Mouse (Mus musculus) hindbrain, embryonic 14.5 days (tissue): ENCODE measurements at regions not wholly inside any gene's neighbourhood (a gene's known extent, or its start where the extent isn't known, plus 50 kb on each side); places are given as distances from the start of the nearest gene placed in this dataset.

Source experiments
- ATAC-seq: fragments of 200-750 bp; cut with Nextera tagmentation; 2 replicates; pipeline ENCODE4 v1.8.0; 2017; ENCODE audit warnings: moderate number of reproducible peaks, mild to moderate bottlenecking, moderate TSS enrichment, moderate library complexity; ENCODE audit not compliant: low FRiP score
- DNase-seq: peaks from one replicate; pipeline ENCODE4 v3.0.0-alpha.2; 2015; ENCODE audit warnings: low spot score
- H3K27ac ChIP-seq: fragments of 300-500 bp; sonication (generic); 2 replicates; pipeline ENCODE4 v1.5.1; 2014; ENCODE audit warnings: mild to moderate bottlenecking, moderate library complexity
- H3K27me3 ChIP-seq: fragments of 300-500 bp; sonication (generic); 2 replicates; pipeline ENCODE4 v1.6.1; 2014; ENCODE audit warnings: mild to moderate bottlenecking, low read length, mixed read lengths; ENCODE audit not compliant: control insufficient read depth, insufficient read depth
- H3K36me3 ChIP-seq: fragments of 300-500 bp; sonication (generic); replicated peaks from 2 replicates; pipeline ENCODE4 v1.6.1; 2014; ENCODE audit not compliant: control insufficient read depth, insufficient read depth
- H3K4me1 ChIP-seq: fragments of 300-500 bp; sonication (generic); replicated peaks from 2 replicates; pipeline ENCODE4 v1.6.1; 2014; ENCODE audit warnings: antibody characterized with exemption, low read length, mixed read lengths; ENCODE audit not compliant: control insufficient read depth, insufficient read depth
- H3K4me2 ChIP-seq: fragments of 300-500 bp; sonication (generic); replicated peaks from 2 replicates; pipeline ENCODE4 v1.6.1; 2014; ENCODE audit warnings: mild to moderate bottlenecking, moderate library complexity
- H3K4me3 ChIP-seq: fragments of 300-500 bp; sonication (generic); replicated peaks from 2 replicates; pipeline ENCODE4 v1.5.1; 2014; ENCODE audit warnings: mild to moderate bottlenecking, low read length
- H3K9ac ChIP-seq: fragments of 300-500 bp; sonication (generic); 2 replicates; pipeline ENCODE4 v1.6.1; 2014
- H3K9me3 ChIP-seq: fragments of 300-500 bp; sonication (generic); 2 replicates; pipeline ENCODE4 v1.6.1; 2016; ENCODE audit warnings: low read length; ENCODE audit not compliant: control insufficient read depth
- WGBS: fragments of 180-500 bp; shearing (Covaris S2); extraction: QIAGEN DNeasy Blood & Tissue Kit; methylation state at CpG from one replicate; pipeline ENCODE4 v1.1.7; 2014; 5-methylcytosine and 5-hydroxymethylcytosine counted together

GRCm38 (mm10) chr3:47668824-47669223, 1220.8 kb upstream of the Pabpc4l start:
- H3K4me1 ChIP-seq = no peaks in the 10 kb centered on the region
- peak; percentile 40 for DNase-seq
- no peaks in the 10 kb centered on the region for H3K9me3 ChIP-seq
- no peak overlapping the region for H3K4me2 ChIP-seq
- H3K9ac ChIP-seq = no peak overlapping the region
- ATAC-seq = peak; percentile 74; the same call in 1 of the 2 replicates
- H3K36me3 ChIP-seq = no peaks in the 10 kb centered on the region
- no peaks in the 10 kb centered on the region for H3K27me3 ChIP-seq
- no peak overlapping the region for H3K27ac ChIP-seq
- H3K4me3 ChIP-seq = no peak overlapping the region
- 30% methylated on average over 3 of the region's 3 CpGs for WGBS

DNA sequence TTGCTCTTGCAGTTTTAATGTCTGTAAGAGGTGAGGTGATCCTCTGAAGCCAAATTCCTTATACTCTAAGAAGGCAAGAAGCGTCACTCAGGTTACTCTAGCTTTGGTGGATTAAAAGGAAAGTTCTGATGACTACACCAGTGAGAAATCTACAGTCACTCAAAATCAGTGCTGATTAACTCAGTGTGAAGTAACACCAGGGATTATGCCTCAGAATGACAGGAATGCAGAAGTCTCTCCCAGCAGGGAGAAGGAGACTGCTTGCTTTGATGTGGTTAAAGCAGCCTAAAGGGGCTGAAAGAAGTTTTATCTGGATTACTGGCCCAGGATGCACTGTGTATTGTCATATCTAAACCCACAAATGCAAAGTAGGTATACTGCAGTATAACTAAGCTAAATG, 1214.5 kb upstream of the Pabpc4l start:
- 43% methylated on average over 1 of the region's 1 CpGs for WGBS
- H3K27me3 ChIP-seq = no peaks in the 10 kb centered on the region
- no peak overlapping the region for H3K4me3 ChIP-seq
- no peak overlapping the region for H3K4me2 ChIP-seq
- no peaks in the 10 kb centered on the region for H3K9me3 ChIP-seq
- H3K36me3 ChIP-seq = no peaks in the 10 kb centered on the region
- no peaks in the 10 kb centered on the region for H3K4me1 ChIP-seq
- ATAC-seq = no peak
- no peak overlapping the region for H3K27ac ChIP-seq
- no peak overlapping the region for H3K9ac ChIP-seq
- DNase-seq = no peak

DNA sequence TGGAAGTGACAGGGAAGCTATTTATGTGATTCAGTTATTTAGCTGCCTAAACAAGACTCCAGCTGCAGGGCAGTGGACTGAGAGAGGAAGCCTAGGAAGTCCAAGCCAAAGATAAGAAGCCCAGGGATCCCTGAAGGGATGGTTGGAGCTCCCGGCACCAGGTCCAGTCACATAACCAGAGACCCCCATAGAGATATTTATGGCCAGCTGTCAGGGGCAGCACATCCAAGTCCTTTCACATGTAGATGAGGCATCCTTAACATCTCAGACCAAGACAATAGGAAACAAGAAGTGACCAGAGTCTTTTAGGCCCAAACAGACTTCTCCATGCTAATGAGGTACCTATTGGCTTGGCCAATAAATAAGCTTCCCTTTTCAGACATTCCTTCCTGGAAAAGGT, 1212.5 kb upstream of the Pabpc4l start:
- H3K36me3 ChIP-seq = no peaks in the 10 kb centered on the region
- H3K9ac ChIP-seq = no peak overlapping the region
- H3K4me3 ChIP-seq = no peak overlapping the region
- H3K9me3 ChIP-seq = no peaks in the 10 kb centered on the region
- WGBS = 33% methylated on average over 1 of the region's 1 CpGs
- DNase-seq (no peak), ATAC-seq (no peak)
- no peak overlapping the region for H3K4me2 ChIP-seq
- H3K27ac ChIP-seq = no peak overlapping the region
- H3K27me3 ChIP-seq = no peaks in the 10 kb centered on the region
- no peaks in the 10 kb centered on the region for H3K4me1 ChIP-seq
